Mouse (Mus musculus): ENCODE data around the gene Tmem131. TPM values are rescaled to one million over a fixed set of nuclear protein-coding genes. Genes with fewer than 3 reads are reported as not detected.
"Not testable (repeated sequence)": the region's sequence is repeated elsewhere in the genome, so short reads cannot be mapped to it uniquely, and the experiment has no call there.

Tmem131 gene
- polyA plus RNA-seq, 1 experiment from 2014 or later = 19.3 TPM

DNA sequence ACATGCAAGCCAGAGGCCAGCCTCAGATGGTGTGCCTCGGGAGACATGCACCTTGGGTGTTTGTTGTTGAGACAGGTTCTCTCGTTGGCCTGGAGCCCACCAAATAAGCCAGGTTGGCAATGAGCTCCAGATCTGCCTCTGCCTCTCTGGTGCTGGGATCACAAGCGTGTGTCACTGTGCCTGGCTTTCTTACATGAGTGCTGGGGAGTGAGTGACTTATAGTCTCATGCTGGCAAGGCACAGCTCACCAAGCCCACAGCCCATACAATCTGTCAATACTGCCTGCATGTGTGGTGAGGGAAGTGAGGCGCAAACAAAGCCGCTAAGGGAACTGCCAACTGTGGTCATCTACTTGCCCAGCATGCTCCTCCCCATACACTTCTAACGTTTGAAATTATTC, 39.0 kb downstream of the Tmem131 start:
- Histone ChIP-seq H3K27ac (ENCODE audit: low read depth, low read length) (no peak overlapping the region), H3K9ac (ENCODE audit: low read length) (no peak overlapping the region), H3K27me3 (ENCODE audit: control insufficient read depth, insufficient read depth, low read length) (no peaks in the 10 kb centered on the region), H3K4me3 (ENCODE audit: low read depth, low read length) (no peak overlapping the region), H3K4me2 (ENCODE audit: low read depth) (no peak overlapping the region), H3K36me3 (ENCODE audit: control insufficient read depth, insufficient read depth, low read length) (no peaks in the 10 kb centered on the region), H3K4me1 (ENCODE audit: control insufficient read depth, insufficient read depth, low read length) (no peaks in the 10 kb centered on the region), H3K9me3 (ENCODE audit: control insufficient read depth, low read length) (no peaks in the 10 kb centered on the region)
- ATAC-seq (ENCODE audit: insufficient read depth, low FRiP score, low TSS enrichment) (no peak), DNase-seq (ENCODE audit: low spot score) (no peak)
- 76% methylated on average over 6 of the region's 6 CpGs for WGBS

DNA sequence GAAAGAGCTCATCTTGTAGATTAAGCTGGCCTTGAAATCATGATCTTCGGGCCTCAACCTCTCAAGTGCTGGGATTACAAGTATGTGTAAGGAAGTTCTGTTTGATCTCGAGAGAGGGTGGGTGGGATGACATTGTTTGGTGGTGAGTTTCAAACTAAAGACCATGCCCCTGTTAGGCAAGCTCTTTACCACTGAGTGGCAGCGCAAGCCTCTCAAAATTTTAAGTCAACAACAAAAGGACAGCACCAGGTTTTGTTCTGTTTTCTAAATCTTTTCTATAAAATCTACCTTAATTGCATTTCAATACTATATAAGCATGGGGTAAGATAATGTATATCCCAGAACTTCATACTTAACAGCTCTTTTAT, 39.4 kb downstream of the Tmem131 start:
- WGBS = 77% methylated on average over 3 of the region's 3 CpGs

DNA sequence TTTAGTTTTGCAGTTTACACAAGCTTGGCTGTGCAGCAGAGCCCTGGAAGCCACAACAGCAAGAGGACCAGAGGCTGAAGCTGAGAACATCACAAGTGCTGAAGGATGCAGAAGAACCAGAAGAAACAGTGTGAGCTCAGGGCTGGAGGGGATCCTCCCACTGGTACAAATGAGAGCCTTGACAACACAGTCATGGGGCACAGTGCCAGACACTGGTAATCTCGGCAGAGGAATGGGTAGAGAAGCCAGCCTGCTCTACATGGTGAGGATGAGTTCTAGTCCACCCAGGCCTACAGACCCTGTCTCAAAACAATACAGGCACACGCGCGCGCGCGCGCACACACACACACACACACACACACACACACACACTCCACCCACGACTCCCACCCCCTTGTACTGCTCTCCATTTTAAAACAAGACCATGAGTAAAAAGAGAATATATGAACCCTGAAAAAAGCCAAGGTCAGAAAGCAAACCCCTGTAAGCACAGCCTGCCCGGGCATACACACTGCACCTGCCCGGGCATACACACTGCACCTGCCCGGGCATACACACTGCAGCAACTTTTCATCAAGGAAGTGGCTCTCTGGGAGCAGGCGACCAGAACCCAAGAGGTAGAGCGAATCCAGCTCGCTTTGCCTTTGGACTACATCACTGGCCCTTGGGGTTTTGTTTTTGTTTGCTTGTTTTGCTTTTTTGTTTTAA, 39.9 kb downstream of the Tmem131 start:
- H3K4me1 ChIP-seq (ENCODE audit: control insufficient read depth, insufficient read depth, low read length) = no peaks in the 10 kb centered on the region
- no peaks in the 10 kb centered on the region for H3K27me3 ChIP-seq (ENCODE audit: control insufficient read depth, insufficient read depth, low read length)
- no peaks in the 10 kb centered on the region for H3K36me3 ChIP-seq (ENCODE audit: control insufficient read depth, insufficient read depth, low read length)
- no peak overlapping the region for H3K4me3 ChIP-seq (ENCODE audit: low read depth, low read length)
- no peak for DNase-seq (ENCODE audit: low spot score)
- WGBS = 96% methylated on average over 15 of the region's 15 CpGs
- no peak overlapping the region for H3K9ac ChIP-seq (ENCODE audit: low read length)
- H3K4me2 ChIP-seq (ENCODE audit: low read depth) = no peak overlapping the region
- no peak for ATAC-seq (ENCODE audit: insufficient read depth, low FRiP score, low TSS enrichment)
- H3K9me3 ChIP-seq (ENCODE audit: control insufficient read depth, low read length) = no peaks in the 10 kb centered on the region
- no peak overlapping the region for H3K27ac ChIP-seq (ENCODE audit: low read depth, low read length)

More for the DNA sequence above, 39.4 kb downstream of the Tmem131 start:
- Histone ChIP-seq H3K27me3 (ENCODE audit: control insufficient read depth, insufficient read depth, low read length) (no peaks in the 10 kb centered on the region), H3K4me3 (ENCODE audit: low read depth, low read length) (no peak overlapping the region), H3K4me2 (ENCODE audit: low read depth) (no peak overlapping the region), H3K36me3 (ENCODE audit: control insufficient read depth, insufficient read depth, low read length) (no peaks in the 10 kb centered on the region), H3K9ac (ENCODE audit: low read length) (no peak overlapping the region), H3K9me3 (ENCODE audit: control insufficient read depth, low read length) (no peaks in the 10 kb centered on the region), H3K4me1 (ENCODE audit: control insufficient read depth, insufficient read depth, low read length) (no peaks in the 10 kb centered on the region), H3K27ac (ENCODE audit: low read depth, low read length) (no peak overlapping the region)
- ATAC-seq (ENCODE audit: insufficient read depth, low FRiP score, low TSS enrichment) = no peak
- DNase-seq (ENCODE audit: low spot score) = no peak

DNA sequence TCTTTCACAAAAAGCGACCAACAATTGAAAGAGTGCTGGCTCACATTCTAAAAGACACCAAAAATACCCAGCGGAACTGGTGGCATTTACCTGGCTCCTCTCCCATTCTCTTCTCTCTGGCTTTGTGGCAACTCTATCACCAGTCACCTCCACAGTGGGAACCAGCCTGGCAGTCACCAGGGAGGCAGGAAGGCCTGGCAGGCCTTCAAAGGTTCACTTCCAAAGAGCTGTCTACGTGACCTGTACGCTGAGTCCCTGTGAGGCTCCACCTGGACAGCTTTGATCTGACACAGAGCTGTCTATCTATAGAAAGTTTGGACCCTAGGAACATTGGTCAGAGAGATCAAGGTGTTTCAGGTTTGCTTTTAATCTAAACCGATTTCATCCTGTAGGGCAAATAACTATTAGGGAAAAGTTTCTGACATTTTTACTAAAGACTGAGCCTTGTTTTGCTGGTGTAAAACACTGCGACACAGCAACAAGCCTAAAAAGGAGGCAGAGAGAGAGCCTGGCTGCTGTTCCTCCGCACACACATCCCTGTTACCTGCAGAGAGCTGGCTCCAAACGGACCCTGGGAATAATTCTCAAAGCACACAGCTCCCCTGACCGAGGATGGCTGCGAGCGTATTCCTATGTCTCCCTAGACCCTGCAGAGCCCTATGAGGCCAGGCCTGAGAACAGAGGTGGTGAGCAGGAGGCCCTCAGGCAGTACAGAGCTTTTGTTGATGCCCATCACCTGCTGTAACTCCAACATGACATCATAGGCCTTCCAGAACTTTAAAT, 40.7 kb downstream of the Tmem131 start:
- H3K4me3 ChIP-seq (ENCODE audit: low read depth, low read length) = no peak overlapping the region
- WGBS = 93% methylated on average over 11 of the region's 11 CpGs
- no peaks in the 10 kb centered on the region for H3K36me3 ChIP-seq (ENCODE audit: control insufficient read depth, insufficient read depth, low read length)
- no peak overlapping the region for H3K4me2 ChIP-seq (ENCODE audit: low read depth)
- no peak overlapping the region for H3K27ac ChIP-seq (ENCODE audit: low read depth, low read length)
- H3K9ac ChIP-seq (ENCODE audit: low read length) = no peak overlapping the region
- no peaks in the 10 kb centered on the region for H3K4me1 ChIP-seq (ENCODE audit: control insufficient read depth, insufficient read depth, low read length)
- H3K9me3 ChIP-seq (ENCODE audit: control insufficient read depth, low read length) = no peaks in the 10 kb centered on the region
- no peaks in the 10 kb centered on the region for H3K27me3 ChIP-seq (ENCODE audit: control insufficient read depth, insufficient read depth, low read length)
- ATAC-seq (ENCODE audit: insufficient read depth, low FRiP score, low TSS enrichment) (no peak), DNase-seq (ENCODE audit: low spot score) (no peak)

DNA sequence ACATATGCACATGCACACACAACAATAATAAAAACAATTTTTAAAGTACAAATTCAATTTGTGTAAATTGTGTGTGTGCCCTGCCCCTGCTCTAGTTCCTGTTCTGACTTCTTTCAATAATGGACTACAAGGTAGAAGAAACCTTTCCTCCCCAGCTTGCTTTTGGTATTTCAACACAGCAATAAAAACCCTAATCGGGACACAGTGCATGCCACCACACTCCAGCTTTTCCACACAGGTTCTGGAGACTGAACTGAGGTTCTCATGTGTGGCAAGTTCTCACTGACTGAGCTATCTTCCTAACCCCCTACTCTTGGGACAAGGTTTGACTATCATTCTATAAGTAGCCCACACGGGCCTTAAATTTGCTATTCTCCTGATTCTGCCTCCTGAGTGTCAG, 43.8 kb downstream of the Tmem131 start:
- Histone ChIP-seq H3K4me2 (ENCODE audit: low read depth) (no peak overlapping the region), H3K4me1 (ENCODE audit: control insufficient read depth, insufficient read depth, low read length) (no peaks in the 10 kb centered on the region), H3K27ac (ENCODE audit: low read depth, low read length) (no peak overlapping the region), H3K4me3 (ENCODE audit: low read depth, low read length) (no peak overlapping the region), H3K9ac (ENCODE audit: low read length) (no peak overlapping the region), H3K27me3 (ENCODE audit: control insufficient read depth, insufficient read depth, low read length) (no peaks in the 10 kb centered on the region), H3K9me3 (ENCODE audit: control insufficient read depth, low read length) (no peaks in the 10 kb centered on the region), H3K36me3 (ENCODE audit: control insufficient read depth, insufficient read depth, low read length) (no peaks in the 10 kb centered on the region)
- DNase-seq (ENCODE audit: low spot score) (no peak), ATAC-seq (ENCODE audit: insufficient read depth, low FRiP score, low TSS enrichment) (no peak)
- 95% methylated on average over 2 of the region's 2 CpGs for WGBS

DNA sequence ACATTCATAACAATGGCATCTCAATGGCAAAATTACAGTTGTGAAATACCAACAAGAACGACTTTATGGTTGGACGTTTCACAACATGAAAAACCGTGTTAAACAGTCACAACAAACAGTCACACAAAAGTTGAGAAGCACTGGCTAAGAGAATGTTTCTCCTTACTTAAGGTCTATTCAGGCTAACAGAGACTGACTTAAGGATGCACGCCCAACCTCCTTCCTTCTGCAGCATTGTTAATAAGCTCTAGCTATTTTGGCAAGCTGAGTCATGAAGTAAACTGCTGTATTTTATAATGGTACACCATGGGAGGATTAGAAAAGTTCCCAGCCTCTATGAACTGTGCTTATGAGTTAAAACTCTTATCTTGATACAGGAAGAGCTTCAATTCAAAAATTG, 47.0 kb downstream of the Tmem131 start:
- DNase-seq (ENCODE audit: low spot score) (no peak), ATAC-seq (ENCODE audit: insufficient read depth, low FRiP score, low TSS enrichment) (no peak)
- Histone ChIP-seq H3K9ac (ENCODE audit: low read length) (no peak overlapping the region), H3K9me3 (ENCODE audit: control insufficient read depth, low read length) (no peaks in the 10 kb centered on the region), H3K36me3 (ENCODE audit: control insufficient read depth, insufficient read depth, low read length) (no peaks in the 10 kb centered on the region), H3K27ac (ENCODE audit: low read depth, low read length) (no peak overlapping the region), H3K4me3 (ENCODE audit: low read depth, low read length) (no peak overlapping the region), H3K4me1 (ENCODE audit: control insufficient read depth, insufficient read depth, low read length) (no peaks in the 10 kb centered on the region), H3K4me2 (ENCODE audit: low read depth) (no peak overlapping the region), H3K27me3 (ENCODE audit: control insufficient read depth, insufficient read depth, low read length) (no peaks in the 10 kb centered on the region)
- WGBS = 91% methylated on average over 4 of the region's 4 CpGs

DNA sequence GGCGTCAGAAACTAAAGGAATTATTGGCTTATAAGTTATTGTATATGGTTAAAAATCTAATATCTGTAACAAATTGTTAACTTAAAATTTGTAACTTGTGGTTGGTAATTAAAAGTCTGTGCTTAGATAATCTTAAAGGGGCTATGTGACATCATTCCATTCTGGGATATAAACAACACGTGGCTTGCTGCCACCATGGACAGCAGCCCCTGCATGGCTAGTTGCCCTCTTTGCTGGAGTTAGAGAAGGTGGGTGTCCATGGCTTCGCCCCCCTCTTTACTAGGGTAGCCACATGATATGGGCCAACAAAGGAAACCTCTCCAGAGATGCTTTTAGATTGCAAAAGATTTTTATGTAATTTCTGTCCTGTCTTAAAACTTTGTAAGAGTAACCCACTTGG, 48.0 kb downstream of the Tmem131 start:
- DNase-seq (ENCODE audit: low spot score) = no peak
- ATAC-seq (ENCODE audit: insufficient read depth, low FRiP score, low TSS enrichment) = no peak

DNA sequence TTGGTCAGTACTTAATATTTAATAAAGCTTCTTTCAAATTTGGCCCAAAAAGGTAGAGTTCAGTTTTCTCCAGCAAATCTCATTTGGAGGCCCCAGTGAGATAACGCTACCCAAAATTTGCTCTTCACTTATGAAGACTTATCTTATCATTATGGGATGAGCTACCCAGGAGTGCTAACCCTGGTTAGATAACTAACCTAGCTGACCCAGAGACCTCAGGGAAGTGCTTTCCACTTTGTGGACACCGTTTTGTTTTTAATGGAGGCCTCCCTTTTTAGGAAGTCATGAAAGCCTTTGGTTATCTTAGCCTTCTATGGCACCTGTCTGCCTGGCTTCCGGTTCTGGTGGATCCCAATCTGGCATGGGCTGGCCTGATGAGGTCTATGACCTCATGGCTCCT, 49.3 kb downstream of the Tmem131 start:
- ATAC-seq (ENCODE audit: insufficient read depth, low FRiP score, low TSS enrichment) = no peak
- H3K4me1 ChIP-seq (ENCODE audit: control insufficient read depth, insufficient read depth, low read length) = no peaks in the 10 kb centered on the region
- no peaks in the 10 kb centered on the region for H3K36me3 ChIP-seq (ENCODE audit: control insufficient read depth, insufficient read depth, low read length)
- H3K9me3 ChIP-seq (ENCODE audit: control insufficient read depth, low read length) = no peaks in the 10 kb centered on the region
- H3K9ac ChIP-seq (ENCODE audit: low read length) = no peak overlapping the region
- no peak for DNase-seq (ENCODE audit: low spot score)
- no peak overlapping the region for H3K4me3 ChIP-seq (ENCODE audit: low read depth, low read length)
- no peak overlapping the region for H3K27ac ChIP-seq (ENCODE audit: low read depth, low read length)
- WGBS = 97% methylated on average over 3 of the region's 3 CpGs
- no peaks in the 10 kb centered on the region for H3K27me3 ChIP-seq (ENCODE audit: control insufficient read depth, insufficient read depth, low read length)
- H3K4me2 ChIP-seq (ENCODE audit: low read depth) = no peak overlapping the region

More for the DNA sequence above, 48.0 kb downstream of the Tmem131 start:
- WGBS = 88% methylated on average over 3 of the region's 3 CpGs
- no peak overlapping the region for H3K4me2 ChIP-seq (ENCODE audit: low read depth)
- H3K9me3 ChIP-seq (ENCODE audit: control insufficient read depth, low read length) = no peaks in the 10 kb centered on the region
- no peak overlapping the region for H3K4me3 ChIP-seq (ENCODE audit: low read depth, low read length)
- no peak overlapping the region for H3K9ac ChIP-seq (ENCODE audit: low read length)
- H3K27me3 ChIP-seq (ENCODE audit: control insufficient read depth, insufficient read depth, low read length) = no peaks in the 10 kb centered on the region
- no peaks in the 10 kb centered on the region for H3K4me1 ChIP-seq (ENCODE audit: control insufficient read depth, insufficient read depth, low read length)
- H3K27ac ChIP-seq (ENCODE audit: low read depth, low read length) = no peak overlapping the region
- no peaks in the 10 kb centered on the region for H3K36me3 ChIP-seq (ENCODE audit: control insufficient read depth, insufficient read depth, low read length)

DNA sequence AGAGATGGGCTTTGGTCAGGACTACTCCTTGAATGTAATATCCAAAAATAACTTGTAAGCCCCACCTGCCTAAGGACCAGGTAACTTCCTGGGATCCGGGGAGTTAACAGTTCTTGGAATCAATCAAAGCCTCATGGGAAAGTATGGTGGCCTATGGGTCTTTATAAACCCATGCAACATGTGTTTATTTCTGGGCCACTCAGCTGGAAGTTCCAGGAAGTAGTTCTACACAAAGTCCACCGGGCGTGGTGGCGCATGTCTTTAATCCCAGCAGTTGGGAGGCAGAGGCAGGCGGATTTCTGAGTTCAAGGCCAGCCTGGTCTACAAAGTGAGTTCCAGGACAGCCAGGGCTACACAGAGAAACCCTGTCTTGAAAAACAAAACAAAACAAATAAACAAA, 49.7 kb downstream of the Tmem131 start:
- not testable (repeated sequence) for H3K4me2 ChIP-seq (ENCODE audit: low read depth); H3K9me3 ChIP-seq (ENCODE audit: control insufficient read depth, low read length); DNase-seq (ENCODE audit: low spot score); ATAC-seq (ENCODE audit: insufficient read depth, low FRiP score, low TSS enrichment); H3K36me3 ChIP-seq (ENCODE audit: control insufficient read depth, insufficient read depth, low read length); H3K4me1 ChIP-seq (ENCODE audit: control insufficient read depth, insufficient read depth, low read length); H3K27ac ChIP-seq (ENCODE audit: low read depth, low read length); H3K27me3 ChIP-seq (ENCODE audit: control insufficient read depth, insufficient read depth, low read length); H3K9ac ChIP-seq (ENCODE audit: low read length); H3K4me3 ChIP-seq (ENCODE audit: low read depth, low read length)
- 94% methylated on average over 5 of the region's 5 CpGs for WGBS

Measured in neural tube, embryonic 11.5 days (tissue).